Mouse (Mus musculus): ENCODE data around the gene Arih2. TPM values are rescaled to one million over a fixed set of nuclear protein-coding genes. Genes with fewer than 3 reads are reported as not detected.
"Not testable (repeated sequence)": the region's sequence is repeated elsewhere in the genome, so short reads cannot be mapped to it uniquely, and the experiment has no call there.

Gene Arih2
- total RNA-seq, 2 experiments from 2014 or later, result 56.1 to 59.9 TPM

DNA sequence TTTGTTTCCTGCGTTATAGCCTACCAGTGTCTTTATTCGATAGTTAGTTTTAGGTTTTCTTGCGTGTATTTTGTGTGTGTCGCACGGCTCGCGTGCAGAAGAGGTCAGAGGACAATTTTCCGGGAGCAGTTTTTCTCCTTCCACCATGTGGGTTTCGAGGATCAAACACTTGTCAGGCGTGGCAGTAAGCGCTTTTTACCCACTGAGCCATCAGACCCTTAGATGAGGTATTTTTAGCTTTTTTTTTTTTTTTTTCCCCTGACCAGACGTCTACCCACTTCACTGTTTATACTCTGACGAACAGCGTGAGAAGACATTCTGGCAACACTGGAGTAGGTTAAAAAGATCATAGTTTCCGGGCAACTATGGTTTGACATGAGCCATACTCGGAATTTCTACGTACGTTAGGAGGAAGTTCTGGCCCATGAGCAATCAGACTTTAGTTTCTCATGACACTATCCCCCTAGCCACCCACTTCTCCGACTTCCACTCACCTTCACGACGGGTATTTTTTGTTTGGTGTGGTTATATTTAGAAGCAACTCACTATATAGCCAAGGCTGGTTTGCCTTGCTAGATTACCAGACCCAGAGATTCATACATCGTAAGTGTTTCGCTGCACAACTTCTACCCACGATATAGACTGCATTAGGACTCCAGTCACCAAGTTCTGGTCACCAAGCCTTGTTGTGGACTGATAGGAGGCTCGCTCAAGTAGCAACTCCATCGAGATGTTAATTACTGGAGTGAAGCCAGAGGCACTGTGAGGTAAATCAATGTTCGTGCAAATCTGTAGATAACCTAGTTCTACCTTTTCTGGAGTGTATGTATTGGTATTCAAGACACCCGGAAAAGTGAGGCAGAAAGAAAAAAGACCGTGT lies 615 bp upstream of the Arih2 start:
- no peak for DNase-seq

DNA sequence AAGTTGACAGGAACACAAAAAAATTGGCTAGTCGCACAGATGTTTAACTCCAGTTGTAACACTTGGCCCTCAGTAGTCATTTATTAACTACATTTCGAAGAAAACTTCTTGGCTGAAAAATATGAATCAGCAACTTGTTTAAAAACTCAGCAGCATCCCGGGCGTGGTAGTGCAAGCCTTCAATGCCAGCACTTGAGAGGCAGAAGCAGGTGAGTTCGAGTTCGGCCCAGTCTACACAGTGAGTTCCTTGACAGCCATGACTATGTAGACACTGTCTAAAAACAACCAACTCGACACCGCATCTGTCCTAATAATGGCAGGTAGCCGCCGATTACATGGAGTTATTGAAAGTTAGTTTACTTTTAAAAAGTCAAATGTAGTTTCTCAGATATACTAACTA lies 1.0 kb downstream of the Arih2 start:
- no peak for DNase-seq

DNA sequence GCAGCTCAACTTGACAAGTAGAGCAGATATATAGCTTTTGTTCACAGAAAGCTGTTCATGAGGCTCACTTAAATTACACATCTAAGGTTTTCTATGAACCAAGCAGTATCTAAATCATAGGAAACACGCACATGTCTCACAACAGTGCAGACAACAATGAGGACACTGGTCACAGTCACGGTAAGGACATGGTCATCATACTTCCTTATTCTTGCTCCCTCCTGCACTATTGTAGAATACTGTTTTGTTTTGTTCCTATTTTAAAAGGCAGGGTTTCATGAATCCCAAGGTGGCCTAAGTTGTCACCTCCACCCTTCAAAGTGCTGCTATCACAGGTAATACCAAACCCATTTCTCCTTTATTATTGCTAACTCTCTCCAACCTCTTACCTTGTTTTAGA lies 9.4 kb downstream of the Arih2 start:
- no peak for DNase-seq

DNA sequence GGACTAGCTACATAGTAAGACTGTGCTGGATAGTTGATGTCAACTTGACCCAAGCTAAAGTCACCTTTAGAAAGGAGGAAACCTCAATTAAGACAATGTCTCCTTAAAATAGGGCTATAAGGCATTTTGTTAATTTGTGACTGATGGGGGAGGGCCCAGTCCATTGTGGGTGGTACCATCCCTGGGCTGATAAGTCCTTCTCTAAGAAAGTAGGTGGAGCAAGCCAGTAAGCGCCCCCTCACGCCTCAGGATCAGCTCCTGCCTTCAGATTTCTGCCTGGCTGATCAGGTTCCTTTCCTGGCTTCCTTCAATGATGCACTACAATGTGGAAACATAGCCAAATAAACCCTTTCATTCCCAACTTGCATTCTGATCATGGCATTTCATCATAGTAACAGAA lies 13.8 kb downstream of the Arih2 start:
- DNase-seq, result no peak

DNA sequence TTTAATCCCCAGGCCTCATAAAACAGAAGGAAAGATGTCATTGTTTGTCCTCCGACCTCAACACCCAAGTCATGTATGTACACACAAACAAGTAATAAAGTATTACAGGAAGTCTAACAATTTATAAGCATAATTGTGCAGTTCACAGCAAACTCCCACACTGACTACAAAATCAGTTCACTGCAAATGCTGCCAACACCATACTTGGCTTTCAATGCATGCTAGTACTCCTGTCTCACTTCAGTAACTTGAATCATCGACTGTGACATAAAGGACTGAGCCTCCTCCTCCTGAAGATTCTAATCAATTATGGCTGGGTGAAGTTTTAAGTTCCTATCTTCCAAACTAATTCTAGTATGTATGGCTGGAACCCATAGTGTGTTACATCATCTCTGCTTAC lies 15.3 kb downstream of the Arih2 start:
- no peak for DNase-seq

DNA sequence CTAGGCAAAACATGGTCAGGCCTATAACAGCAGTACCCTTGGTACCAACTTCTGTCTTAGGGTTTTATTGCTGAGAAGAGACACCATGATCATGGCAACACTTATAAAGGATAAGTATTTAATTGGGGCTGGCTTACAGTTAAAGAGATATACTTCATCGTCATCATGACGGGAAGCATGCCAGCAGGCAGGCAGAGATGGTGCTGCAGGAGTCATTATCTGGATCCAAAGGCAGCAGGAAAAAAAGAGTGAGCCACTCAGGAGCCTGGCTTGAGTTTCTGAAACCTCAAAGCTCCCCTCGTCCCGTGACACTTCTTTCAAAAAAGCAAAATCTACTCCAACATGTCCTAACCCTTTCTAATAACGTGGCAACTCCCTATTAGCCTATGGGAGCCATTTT lies 16.8 kb downstream of the Arih2 start:
- no peak for DNase-seq

DNA sequence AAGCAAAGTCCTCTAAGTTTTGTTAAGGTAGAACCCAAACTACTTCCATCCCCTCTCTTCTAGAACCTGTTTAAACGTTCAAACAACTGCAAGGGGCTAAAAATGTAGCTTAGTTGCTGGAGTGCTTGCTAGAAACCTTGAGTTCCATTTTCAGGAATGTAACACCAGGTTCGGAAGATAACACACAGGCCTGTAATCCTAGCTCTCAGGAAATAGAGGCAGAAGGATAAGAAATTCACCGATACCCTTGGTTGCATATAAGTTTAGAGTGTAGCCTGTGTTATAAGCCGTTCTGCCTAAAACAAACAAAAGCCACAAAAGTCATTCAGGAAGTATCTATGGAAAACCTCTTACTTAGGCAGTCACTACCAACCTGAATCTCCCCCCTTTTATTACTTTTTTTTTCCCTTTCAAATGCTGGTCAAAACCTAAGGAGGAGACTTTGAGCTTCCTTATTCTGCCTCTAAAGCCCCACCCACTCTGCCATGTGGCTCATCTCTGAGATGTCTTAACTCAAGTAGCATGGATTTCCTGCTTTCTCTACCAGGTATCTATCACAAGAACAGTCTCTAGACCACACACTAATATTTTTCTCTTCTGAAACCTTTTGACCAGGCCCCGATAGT lies 17.4 kb downstream of the Arih2 start:
- DNase-seq, result no peak

DNA sequence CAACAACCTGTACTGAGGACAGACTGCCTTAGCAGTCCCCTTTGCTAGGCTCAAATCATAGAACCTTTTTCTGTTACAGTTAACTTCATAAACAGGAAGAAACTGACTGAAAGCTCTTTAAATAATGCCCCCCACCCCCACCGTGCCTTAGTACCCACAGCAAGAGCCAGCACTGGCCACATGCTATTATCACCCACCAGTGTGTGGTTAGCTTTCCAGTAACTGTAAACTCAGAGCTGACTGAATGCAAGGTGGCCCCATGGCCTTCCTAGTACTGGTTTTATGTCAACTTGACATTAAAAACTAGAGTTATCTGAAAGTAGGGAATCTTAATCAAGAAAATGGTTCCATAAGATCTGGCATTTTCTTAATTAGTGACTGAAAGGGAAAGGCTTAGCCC lies 18.5 kb downstream of the Arih2 start:
- no peak for DNase-seq

DNA sequence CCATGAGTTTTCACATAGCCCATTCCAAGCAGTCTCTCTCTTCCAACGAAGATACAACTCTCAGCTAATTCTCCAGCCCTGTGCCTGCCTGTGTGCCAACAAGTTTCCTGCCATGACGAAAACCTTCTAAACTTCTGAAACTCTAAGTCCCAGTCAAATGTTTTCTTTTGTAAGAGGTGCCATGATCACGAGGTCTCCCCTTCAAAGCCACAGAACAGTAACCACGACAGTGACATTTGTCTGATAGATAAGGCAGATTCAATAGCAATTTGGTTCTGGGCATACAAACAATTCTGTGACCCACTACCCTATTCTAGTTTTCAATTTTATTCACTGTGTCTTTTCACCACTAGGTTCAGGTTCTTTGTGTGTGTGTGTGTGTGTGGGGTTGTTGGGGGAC lies 21.0 kb downstream of the Arih2 start:
- no peak for DNase-seq

DNA sequence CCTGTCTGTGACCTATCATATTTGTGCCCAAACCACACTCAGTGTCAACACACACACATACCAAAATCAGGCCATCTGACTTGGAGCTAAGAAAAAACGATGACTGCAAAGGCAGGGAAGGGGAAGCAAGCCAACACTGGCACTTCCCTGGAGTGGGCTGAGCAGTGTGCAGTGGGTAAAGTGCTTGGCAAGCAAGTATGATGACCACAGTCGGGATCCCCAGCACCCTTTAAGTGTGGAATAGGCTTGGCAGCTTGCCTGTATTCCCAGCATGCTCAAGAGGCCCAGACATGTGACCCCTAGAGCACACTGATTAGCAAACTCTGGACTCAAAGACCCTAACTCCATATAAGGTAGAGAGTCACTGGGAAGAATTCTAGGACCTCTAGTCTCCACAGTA lies 22.7 kb downstream of the Arih2 start:
- DNase-seq, result peak; percentile 19

DNA sequence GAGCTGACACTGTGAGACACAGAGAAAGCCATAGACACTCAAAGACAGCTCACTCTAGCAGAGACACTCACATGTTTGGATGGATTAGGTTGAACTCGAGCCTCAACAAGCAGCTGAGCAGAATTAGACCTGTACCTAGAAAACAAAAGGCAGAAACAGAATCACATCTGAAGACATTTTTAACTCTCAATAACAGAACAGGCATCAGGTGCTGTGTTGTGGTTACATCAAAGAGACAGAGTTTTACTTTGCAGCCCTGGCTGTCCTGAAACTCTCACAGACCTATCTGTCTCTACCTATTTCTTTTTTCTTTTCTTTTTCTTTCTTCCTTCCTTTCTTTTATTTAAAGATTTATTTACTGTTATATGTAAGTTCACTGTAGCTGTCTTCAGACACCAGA lies 31.9 kb downstream of the Arih2 start:
- no peak for DNase-seq

DNA sequence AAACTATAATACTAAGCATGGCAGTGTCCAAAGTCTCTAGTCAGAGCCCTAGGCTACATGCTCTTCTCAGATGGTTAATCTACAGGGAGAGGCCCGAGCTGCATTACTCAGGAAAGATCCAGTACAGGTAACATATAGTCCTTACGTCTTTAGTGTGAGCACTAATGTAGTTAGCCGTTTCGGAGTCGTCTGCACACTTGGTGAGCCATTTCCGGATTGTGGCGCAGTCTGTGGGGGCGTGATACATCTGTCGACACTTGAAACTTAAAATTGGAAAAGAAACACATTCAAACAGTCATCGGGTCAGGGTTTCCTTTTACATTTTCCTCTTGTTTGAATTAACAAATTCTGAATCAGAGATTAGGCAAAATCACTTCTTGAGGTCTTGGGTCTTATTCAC lies 37.7 kb downstream of the Arih2 start:
- no peak for DNase-seq

DNA sequence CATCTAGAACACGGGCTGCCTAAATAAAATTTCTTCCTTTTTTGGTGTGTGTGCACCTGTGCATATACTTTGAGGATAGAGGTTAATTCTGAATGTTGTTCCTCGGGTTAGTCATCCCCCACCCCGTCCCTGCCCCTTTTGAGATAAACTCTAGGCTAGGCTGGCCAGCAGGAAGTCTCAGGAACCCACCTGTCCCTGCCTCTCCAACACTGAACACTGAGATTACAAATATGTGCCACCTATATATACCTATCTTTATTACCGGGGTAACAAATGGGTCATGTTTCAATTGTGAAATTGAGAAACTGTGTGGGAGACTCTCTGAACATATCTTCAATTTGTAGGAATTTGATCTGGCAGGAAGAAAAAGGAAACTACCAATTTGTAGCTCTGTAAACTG lies 40.3 kb downstream of the Arih2 start:
- DNase-seq, result no peak

DNA sequence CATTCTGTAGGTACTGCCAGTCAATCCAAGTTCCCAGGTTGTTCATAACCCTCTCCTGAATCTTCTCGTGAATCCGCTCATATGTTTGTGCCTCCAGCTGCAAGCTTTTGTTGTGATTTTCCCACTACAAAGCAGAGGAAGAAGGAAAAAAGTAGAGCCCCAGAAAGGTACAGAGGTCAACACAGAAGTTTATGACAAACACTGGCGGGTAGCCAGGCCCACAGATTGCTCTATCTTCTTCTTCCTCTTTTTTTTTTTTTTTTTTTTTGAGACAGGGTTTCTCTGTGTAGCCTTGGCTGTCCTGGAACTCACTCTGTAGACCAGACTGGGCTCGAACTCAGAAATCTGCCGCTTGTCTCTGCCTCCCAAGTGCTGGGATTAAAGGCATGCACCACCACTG lies 41.3 kb downstream of the Arih2 start:
- DNase-seq, result not testable (repeated sequence)

DNA sequence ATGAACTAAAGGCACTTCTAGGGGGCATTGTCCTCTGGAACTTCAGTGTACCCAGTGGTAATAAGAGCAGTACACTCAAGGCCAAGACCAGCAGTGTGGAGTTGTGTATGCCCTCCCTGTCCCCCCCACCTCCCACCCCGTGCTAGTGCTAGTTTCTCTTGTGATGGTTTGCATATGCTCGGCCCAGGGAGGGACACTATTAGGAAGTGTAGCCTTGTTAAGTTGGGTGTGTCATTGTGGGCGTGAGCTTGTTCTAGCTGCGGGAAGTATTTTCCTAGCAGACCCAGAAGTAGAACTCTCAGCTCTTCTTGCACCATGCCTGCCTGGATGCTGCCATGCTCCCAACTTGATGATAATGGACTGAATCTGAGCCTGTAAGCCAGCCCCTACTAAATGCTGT lies 47.2 kb downstream of the Arih2 start:
- DNase-seq, result no peak

DNA sequence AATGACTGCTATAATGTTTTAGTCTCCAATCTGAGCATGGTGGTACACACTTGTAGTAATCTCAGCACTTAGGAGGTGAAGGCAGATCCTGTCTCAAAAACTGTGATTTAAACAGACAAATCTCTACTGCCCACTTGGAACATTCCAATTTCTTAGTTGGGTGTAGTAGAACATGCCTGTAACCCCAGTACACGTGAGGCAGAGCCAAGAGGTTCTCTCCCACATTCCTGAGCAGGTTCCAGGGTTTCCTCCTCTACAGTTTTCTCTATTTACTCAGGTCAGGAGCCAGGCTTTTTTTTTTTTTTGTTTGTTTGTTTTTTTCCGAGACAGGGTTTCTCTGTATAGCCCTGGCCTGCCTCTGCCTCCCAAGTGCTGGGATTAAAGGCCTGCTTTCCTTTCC lies 49.2 kb downstream of the Arih2 start:
- no peak for DNase-seq

DNA sequence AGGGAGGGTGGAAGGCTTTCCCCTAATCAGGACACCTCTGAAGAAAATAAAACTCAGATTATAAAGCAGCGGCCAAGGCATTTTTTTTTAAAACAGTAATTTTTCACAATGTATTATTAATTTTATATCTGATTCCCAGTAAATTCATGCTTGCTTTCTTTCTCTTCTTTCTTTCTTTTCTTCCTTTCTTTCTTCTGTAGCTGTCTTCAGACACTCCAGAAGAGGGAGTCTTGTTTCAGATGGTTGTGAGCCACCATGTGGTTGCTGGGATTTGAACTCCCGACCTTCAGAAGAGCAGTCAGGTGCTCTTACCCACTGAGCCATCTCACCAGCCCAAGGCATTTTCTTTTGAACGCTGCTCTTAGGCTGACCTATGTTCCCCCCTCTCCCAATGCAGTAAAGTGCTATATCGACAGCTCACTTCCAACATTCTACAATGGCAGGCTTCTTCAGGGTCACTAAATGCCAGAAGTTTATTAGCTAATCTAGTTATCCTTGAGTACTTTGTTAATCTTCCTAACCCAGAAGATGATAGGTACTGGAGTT lies 50.1 kb downstream of the Arih2 start:
- no peak for DNase-seq

DNA sequence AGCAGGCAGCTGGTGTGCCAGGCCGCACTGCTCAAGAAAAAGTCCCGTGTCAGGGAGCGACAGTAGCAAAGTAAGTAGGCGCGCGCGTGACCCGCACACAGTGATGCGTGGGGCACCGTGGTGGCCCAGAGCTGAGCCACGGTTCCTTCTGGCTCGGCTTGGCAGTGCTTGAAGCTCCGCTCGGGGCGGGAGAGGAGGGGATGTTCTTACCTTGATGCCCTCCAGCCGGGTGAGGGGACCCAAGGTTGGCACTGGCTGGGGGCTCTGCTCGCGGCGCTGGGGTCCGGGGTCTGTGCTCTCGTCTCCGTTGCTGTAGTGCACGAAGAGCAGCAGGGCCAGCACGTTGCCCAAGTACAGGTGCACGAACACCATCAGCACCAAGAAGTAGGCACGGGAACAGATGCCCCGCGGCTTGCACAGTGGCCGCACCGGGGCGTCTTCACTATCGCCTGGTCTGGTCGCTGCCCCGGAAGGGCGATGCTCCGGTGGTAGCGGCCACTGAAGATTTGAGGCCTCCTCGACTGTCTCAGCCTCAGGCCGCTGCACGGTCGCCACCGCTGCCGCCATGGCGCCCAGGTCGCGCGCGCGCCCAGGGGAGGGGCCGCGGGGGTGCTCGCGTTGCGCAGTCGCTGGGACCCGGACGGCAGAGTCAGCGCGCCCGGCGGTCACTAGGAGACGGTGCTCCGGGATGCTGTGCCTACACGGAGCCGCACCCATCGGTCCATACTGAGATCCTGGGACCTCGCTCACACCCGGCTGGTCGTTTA lies 52.0 kb downstream of the Arih2 start, which contains the start of gene P4htm:
P4htm (minus strand) TSS at position 670 of the 767 bp plus-strand sequence.
- DNase-seq, result peak; percentile 82

DNA sequence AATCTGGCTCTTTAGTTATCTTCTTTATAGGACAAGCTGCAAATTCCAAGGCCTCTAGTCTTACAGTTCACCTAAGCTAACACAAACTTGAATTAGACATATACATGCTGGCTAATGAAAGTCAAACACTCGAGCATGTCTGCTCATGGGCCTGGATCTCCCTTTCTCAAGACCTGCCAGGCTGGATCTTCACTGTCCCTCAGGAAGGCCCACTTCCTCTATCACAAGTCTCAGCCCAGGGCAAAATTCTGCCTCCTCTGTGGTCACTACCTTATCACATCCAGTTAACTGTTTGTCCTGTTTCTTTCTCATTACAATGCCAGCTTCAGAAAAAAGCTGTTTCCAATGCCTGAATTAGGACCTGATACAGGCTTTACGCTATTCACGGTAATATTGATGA lies 54.8 kb downstream of the Arih2 start:
- DNase-seq, result no peak

DNA sequence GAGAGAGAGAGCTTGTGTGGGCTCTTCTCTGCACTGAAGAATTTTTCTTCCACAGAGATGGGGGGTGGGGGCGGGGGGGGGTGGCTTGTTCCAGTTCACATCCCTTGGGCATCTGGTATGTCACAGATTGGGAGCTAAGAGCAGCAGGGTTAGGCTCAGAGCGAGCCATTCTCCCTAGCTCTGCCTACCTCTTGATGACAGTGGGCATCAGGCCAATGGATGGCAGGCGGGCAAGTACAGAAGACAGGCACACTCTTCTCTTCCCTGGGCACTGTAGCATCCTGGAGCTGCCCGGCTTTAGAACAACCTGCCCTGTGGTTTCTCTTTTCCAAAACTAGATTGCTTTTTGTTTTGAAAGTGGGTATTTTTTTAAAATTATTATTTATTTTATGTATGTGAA lies 57.7 kb downstream of the Arih2 start:
- no peak for DNase-seq

DNA sequence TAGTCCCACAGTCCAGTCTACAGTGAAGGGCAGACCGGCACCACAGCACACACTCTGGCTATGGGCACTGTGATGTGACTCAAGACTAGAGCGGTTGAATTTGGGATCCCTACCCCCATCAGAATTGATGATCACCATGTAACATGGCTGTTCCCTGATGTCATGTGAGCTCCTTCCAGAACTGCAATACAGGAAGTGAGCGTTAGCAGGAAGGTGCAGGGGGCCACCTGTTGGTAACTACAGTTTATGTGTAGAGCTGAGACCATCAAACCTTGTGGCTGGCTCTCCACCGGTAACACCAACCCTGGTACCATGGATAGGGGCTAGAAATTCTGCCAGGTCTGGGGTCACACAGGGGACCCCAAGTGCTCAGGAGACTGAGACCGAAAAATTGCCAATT lies 60.0 kb downstream of the Arih2 start:
- no peak for DNase-seq

DNA sequence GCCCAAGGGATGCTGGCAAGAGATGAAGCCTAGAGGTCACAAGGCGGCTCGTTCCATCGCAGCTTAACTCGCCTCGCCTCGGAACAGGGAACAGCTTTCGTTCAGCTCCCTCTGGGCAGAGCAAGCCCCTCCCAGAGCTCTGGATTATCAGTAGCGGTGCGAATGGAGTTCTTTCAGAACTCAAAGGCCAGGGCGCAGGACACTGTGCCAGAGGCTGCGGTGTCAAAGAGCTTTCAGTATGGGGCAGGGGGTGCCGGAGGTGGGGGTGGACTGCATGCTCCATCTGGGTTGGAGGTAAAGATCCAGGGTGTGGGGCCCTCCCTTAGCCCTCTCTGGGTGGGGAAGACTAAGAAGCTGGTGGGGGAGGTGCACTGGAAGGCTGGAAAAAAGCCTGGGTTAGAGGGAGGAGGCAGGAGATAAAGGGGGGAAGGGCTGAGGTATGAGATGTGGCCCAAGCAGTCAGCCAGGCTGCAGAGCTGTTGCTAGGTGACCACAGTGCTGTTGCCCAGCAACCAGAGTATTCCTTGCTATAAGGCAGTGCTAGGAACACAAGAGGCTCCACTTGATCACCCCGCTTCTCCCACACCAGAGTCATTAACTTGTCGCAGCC lies 61.5 kb downstream of the Arih2 start:
- peak; percentile 78 for DNase-seq

DNA sequence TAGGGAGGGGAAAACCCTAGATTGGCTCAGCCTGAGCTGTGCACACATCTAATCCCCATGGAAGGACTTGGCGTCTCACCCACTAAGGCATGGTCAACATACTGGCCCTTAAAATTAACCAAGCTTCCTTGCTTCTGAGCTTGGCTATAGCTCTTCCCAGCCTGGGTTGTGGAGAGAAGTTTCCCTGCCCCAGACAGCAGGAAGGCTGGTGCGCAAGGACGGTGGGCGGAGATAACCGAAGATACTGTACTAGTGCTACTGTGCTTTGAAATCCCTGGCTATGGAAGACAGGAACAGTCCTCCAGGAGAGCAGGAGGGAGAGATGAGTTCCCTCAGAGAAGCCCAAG lies 69.9 kb downstream of the Arih2 start:
- peak; percentile 70 for DNase-seq
